Mouse (Mus musculus): ENCODE measurements around the gene Pld4. TPM values are rescaled to one million over a fixed set of nuclear protein-coding genes. Genes with fewer than 3 reads are reported as not detected.

The Pld4 gene
- total and polyA plus RNA-seq, 2 experiments from 2014 or later = 6.2 to 8.0 TPM

GRCm38 (mm10) chr12:112755900-112756299, 4.6 kb upstream of the Pld4 start:
- H3K27me3 ChIP-seq (ENCODE audit: insufficient read depth, low read length) = no peaks in the 10 kb centered on the region
- DNase-seq = no peak
- H3K27ac ChIP-seq (ENCODE audit: low read depth, low read length) = no peak overlapping the region
- no peak overlapping the region for H3K4me2 ChIP-seq (ENCODE audit: low read depth)
- ATAC-seq = no peak
- no peak overlapping the region for H3K9ac ChIP-seq
- 71% methylated on average over 4 of the region's 4 CpGs for WGBS
- no peaks in the 10 kb centered on the region for H3K9me3 ChIP-seq (ENCODE audit: low read length)
- H3K36me3 ChIP-seq (ENCODE audit: insufficient read depth) = no peaks in the 10 kb centered on the region
- H3K4me3 ChIP-seq (ENCODE audit: low read depth, low read length) = no peak overlapping the region
- TF ChIP-seq CTCF (IDR thresholded peaks at IDR 0.05; ENCODE audit: low read depth) = no peak
- H3K4me1 ChIP-seq (ENCODE audit: insufficient read depth) = no peaks in the 10 kb centered on the region

- DNase-seq (no peak), ATAC-seq (no peak)
- no peak overlapping the region for H3K27ac ChIP-seq (ENCODE audit: low read depth, low read length)
Measured at GRCm38 (mm10) chr12:112757896-112758295, 2.6 kb upstream of the Pld4 start.

GRCm38 (mm10) chr12:112759471-112759870, 984 bp upstream of the Pld4 start:
- Histone ChIP-seq H3K4me1 (ENCODE audit: insufficient read depth) (no peaks in the 10 kb centered on the region), H3K36me3 (ENCODE audit: insufficient read depth) (no peaks in the 10 kb centered on the region), H3K4me2 (ENCODE audit: low read depth) (no peak overlapping the region), H3K4me3 (ENCODE audit: low read depth, low read length) (no peak overlapping the region), H3K9me3 (ENCODE audit: low read length) (no peaks in the 10 kb centered on the region), H3K9ac (no peak overlapping the region), H3K27ac (ENCODE audit: low read depth, low read length) (no peak overlapping the region), H3K27me3 (ENCODE audit: insufficient read depth, low read length) (no peaks in the 10 kb centered on the region)
- ATAC-seq (no peak), DNase-seq (no peak)
- no peak for TF ChIP-seq CTCF (IDR thresholded peaks at IDR 0.05; ENCODE audit: low read depth)
- 95% methylated on average over 3 of the region's 3 CpGs for WGBS

More at GRCm38 (mm10) chr12:112757896-112758295, 2.6 kb upstream of the Pld4 start:
- 93% methylated on average over 5 of the region's 5 CpGs for WGBS
- H3K4me2 ChIP-seq (ENCODE audit: low read depth) = no peak overlapping the region
- H3K9ac ChIP-seq = no peak overlapping the region
- TF ChIP-seq CTCF (IDR thresholded peaks at IDR 0.05; ENCODE audit: low read depth) = no peak
- H3K9me3 ChIP-seq (ENCODE audit: low read length) = no peaks in the 10 kb centered on the region
- no peaks in the 10 kb centered on the region for H3K27me3 ChIP-seq (ENCODE audit: insufficient read depth, low read length)
- H3K4me3 ChIP-seq (ENCODE audit: low read depth, low read length) = no peak overlapping the region
- no peaks in the 10 kb centered on the region for H3K4me1 ChIP-seq (ENCODE audit: insufficient read depth)
- no peaks in the 10 kb centered on the region for H3K36me3 ChIP-seq (ENCODE audit: insufficient read depth)

- TF ChIP-seq CTCF (IDR thresholded peaks at IDR 0.05; ENCODE audit: low read depth) = no peak
- H3K4me3 ChIP-seq (ENCODE audit: low read depth, low read length) = no peak overlapping the region
- H3K9me3 ChIP-seq (ENCODE audit: low read length) = no peaks in the 10 kb centered on the region
- H3K4me1 ChIP-seq (ENCODE audit: insufficient read depth) = no peaks in the 10 kb centered on the region
- no peak overlapping the region for H3K27ac ChIP-seq (ENCODE audit: low read depth, low read length)
- no peak for DNase-seq
- WGBS = 93% methylated on average over 4 of the region's 4 CpGs
- no peak overlapping the region for H3K4me2 ChIP-seq (ENCODE audit: low read depth)
- no peak for ATAC-seq
- no peaks in the 10 kb centered on the region for H3K36me3 ChIP-seq (ENCODE audit: insufficient read depth)
- no peaks in the 10 kb centered on the region for H3K27me3 ChIP-seq (ENCODE audit: insufficient read depth, low read length)
- H3K9ac ChIP-seq = no peak overlapping the region
Measured at GRCm38 (mm10) chr12:112761411-112761810, 956 bp downstream of the Pld4 start.

GRCm38 (mm10) chr12:112762018-112762417, 1.6 kb downstream of the Pld4 start:
- H3K9ac ChIP-seq = no peak overlapping the region
- ATAC-seq = no peak
- WGBS = 91% methylated on average over 3 of the region's 3 CpGs

GRCm38 (mm10) chr12:112763176-112763575, 2.7 kb downstream of the Pld4 start:
- H3K27me3 ChIP-seq (ENCODE audit: insufficient read depth, low read length) = no peaks in the 10 kb centered on the region
- no peak overlapping the region for H3K9ac ChIP-seq
- ATAC-seq (no peak), DNase-seq (no peak)
- no peaks in the 10 kb centered on the region for H3K36me3 ChIP-seq (ENCODE audit: insufficient read depth)
- WGBS = 80% methylated on average over 4 of the region's 4 CpGs
- H3K4me3 ChIP-seq (ENCODE audit: low read depth, low read length) = no peak overlapping the region
- H3K4me1 ChIP-seq (ENCODE audit: insufficient read depth) = no peaks in the 10 kb centered on the region
- no peak overlapping the region for H3K4me2 ChIP-seq (ENCODE audit: low read depth)
- H3K9me3 ChIP-seq (ENCODE audit: low read length) = no peaks in the 10 kb centered on the region
- TF ChIP-seq CTCF (IDR thresholded peaks at IDR 0.05; ENCODE audit: low read depth) = no peak
- H3K27ac ChIP-seq (ENCODE audit: low read depth, low read length) = no peak overlapping the region

More at GRCm38 (mm10) chr12:112762018-112762417, 1.6 kb downstream of the Pld4 start:
- TF ChIP-seq CTCF (IDR thresholded peaks at IDR 0.05; ENCODE audit: low read depth) = no peak
- H3K4me2 ChIP-seq (ENCODE audit: low read depth) = no peak overlapping the region
- no peaks in the 10 kb centered on the region for H3K9me3 ChIP-seq (ENCODE audit: low read length)
- H3K4me1 ChIP-seq (ENCODE audit: insufficient read depth) = no peaks in the 10 kb centered on the region
- no peak overlapping the region for H3K27ac ChIP-seq (ENCODE audit: low read depth, low read length)
- DNase-seq = no peak
- H3K36me3 ChIP-seq (ENCODE audit: insufficient read depth) = no peaks in the 10 kb centered on the region
- H3K4me3 ChIP-seq (ENCODE audit: low read depth, low read length) = no peak overlapping the region
- H3K27me3 ChIP-seq (ENCODE audit: insufficient read depth, low read length) = no peaks in the 10 kb centered on the region

- Histone ChIP-seq H3K36me3 (ENCODE audit: insufficient read depth) (no peaks in the 10 kb centered on the region), H3K9ac (no peak overlapping the region), H3K4me1 (ENCODE audit: insufficient read depth) (no peaks in the 10 kb centered on the region), H3K4me2 (ENCODE audit: low read depth) (no peak overlapping the region), H3K9me3 (ENCODE audit: low read length) (no peaks in the 10 kb centered on the region), H3K27me3 (ENCODE audit: insufficient read depth, low read length) (no peaks in the 10 kb centered on the region), H3K4me3 (ENCODE audit: low read depth, low read length) (no peak overlapping the region), H3K27ac (ENCODE audit: low read depth, low read length) (no peak overlapping the region)
- no peak for TF ChIP-seq CTCF (IDR thresholded peaks at IDR 0.05; ENCODE audit: low read depth)
- WGBS = 80% methylated on average over 5 of the region's 5 CpGs
- DNase-seq (no peak), ATAC-seq (no peak)
Measured at GRCm38 (mm10) chr12:112764141-112764540, 3.7 kb downstream of the Pld4 start.

GRCm38 (mm10) chr12:112764991-112765390, 4.5 kb downstream of the Pld4 start:
- no peak overlapping the region for H3K27ac ChIP-seq (ENCODE audit: low read depth, low read length)
- H3K27me3 ChIP-seq (ENCODE audit: insufficient read depth, low read length) = no peaks in the 10 kb centered on the region
- DNase-seq (no peak), ATAC-seq (no peak)
- no peak overlapping the region for H3K4me2 ChIP-seq (ENCODE audit: low read depth)
- TF ChIP-seq CTCF (IDR thresholded peaks at IDR 0.05; ENCODE audit: low read depth) = no peak
- no peak overlapping the region for H3K4me3 ChIP-seq (ENCODE audit: low read depth, low read length)
- H3K9me3 ChIP-seq (ENCODE audit: low read length) = no peaks in the 10 kb centered on the region
- H3K4me1 ChIP-seq (ENCODE audit: insufficient read depth) = no peaks in the 10 kb centered on the region
- no peak overlapping the region for H3K9ac ChIP-seq
- H3K36me3 ChIP-seq (ENCODE audit: insufficient read depth) = no peaks in the 10 kb centered on the region
- WGBS = 90% methylated on average over 7 of the region's 7 CpGs

Measured in forebrain, postnatal 0 days (tissue).